Comparison of ENCODE assay signal across 9 mouse cellular contexts in genomic region chr6:71804061-71804829, GRCm38 (mm10). TPM values are rescaled to one million over a fixed set of nuclear protein-coding genes. Genes with fewer than 3 reads are reported as not detected.
DNase-seq lines count a peak whose midpoint lies in the region; ATAC-seq and TF ChIP-seq lines count a peak whose summit lies in the region.
"Had no signal": no experiment of that assay in that cellular context is flagged by ENCODE, and none has a peak within 500 bp of the region (broad histone marks: within the 10 kb centered on the region; RNA-seq: fewer than 3 reads in every experiment).

No protein-coding gene starts in this region.

- H3K27me3 ChIP-seq in embryonic facial prominence, embryonic 15.5 days, result no peaks in the 10 kb centered on the region
- H3K27me3 ChIP-seq in heart, embryonic 12.5 days (replicated peaks), result no peaks in the 10 kb centered on the region
- H3K27me3 ChIP-seq in kidney, embryonic 15.5 days, result no peaks in the 10 kb centered on the region
- H3K27me3 ChIP-seq in stomach, postnatal 0 days (ENCODE audit: control insufficient read depth, insufficient read depth, low read length), result no peaks in the 10 kb centered on the region

- no peak for TF ChIP-seq EP300 in stomach, postnatal 0 days (optimal IDR thresholded peaks at IDR 0.05)

- no peak overlapping the region for H3K4me3 ChIP-seq in bone marrow, adult 2 months (replicated peaks; ENCODE audit: control insufficient read depth, low read depth, low read length)
- no peak overlapping the region for H3K4me3 ChIP-seq in embryonic facial prominence, embryonic 15.5 days (replicated peaks)
- no peak overlapping the region for H3K4me3 ChIP-seq in heart, embryonic 12.5 days
- H3K4me3 ChIP-seq in kidney, embryonic 15.5 days (replicated peaks), result no peak overlapping the region
- no peak overlapping the region for H3K4me3 ChIP-seq in stomach, postnatal 0 days (ENCODE audit: low read depth, low read length)

- no peaks in the 10 kb centered on the region for H3K9me3 ChIP-seq in embryonic facial prominence, embryonic 15.5 days (replicated peaks)
- no peaks in the 10 kb centered on the region for H3K9me3 ChIP-seq in heart, embryonic 12.5 days (replicated peaks)
- H3K9me3 ChIP-seq in kidney, embryonic 15.5 days (replicated peaks), result no peaks in the 10 kb centered on the region
- no peaks in the 10 kb centered on the region for H3K9me3 ChIP-seq in stomach, postnatal 0 days (ENCODE audit: control insufficient read depth, low read length)

- TF ChIP-seq CTCF in bone marrow, adult 2 months (IDR thresholded peaks at IDR 0.05; ENCODE audit: control insufficient read depth, insufficient read depth, low read length), result peak; percentile 94
- peak; percentile 99 for TF ChIP-seq CTCF in stomach, postnatal 0 days (IDR thresholded peaks at IDR 0.05; ENCODE audit: low read depth)

- peak; percentile 78 for ATAC-seq in embryonic facial prominence, embryonic 15.5 days (ENCODE audit: insufficient number of reproducible peaks, low FRiP score, low TSS enrichment, low read depth)
- peak; percentile 69 for ATAC-seq in heart, embryonic 12.5 days (ENCODE audit: insufficient number of reproducible peaks, low FRiP score)
- peak; percentile 90 for ATAC-seq in kidney, embryonic 15.5 days (replicated peaks; ENCODE audit: low FRiP score)
- ATAC-seq in monocyte, adult 5-6 weeks (replicated peaks; ENCODE audit: insufficient number of reproducible peaks, low FRiP score, low TSS enrichment, poor library complexity, severe bottlenecking), result peak; percentile 81
- ATAC-seq in stomach, postnatal 0 days (ENCODE audit: low FRiP score, low TSS enrichment), result peak; percentile 87

- 17% methylated on average over 12 of the region's 12 CpGs for WGBS in bone marrow, adult 2 months
- WGBS in embryonic facial prominence, embryonic 15.5 days, result 22% methylated on average over 12 of the region's 12 CpGs
- WGBS in heart, embryonic 12.5 days, result 10% methylated on average over 12 of the region's 12 CpGs
- WGBS in kidney, embryonic 15.5 days, result 27% methylated on average over 12 of the region's 12 CpGs
- WGBS in stomach, postnatal 0 days, result 25% methylated on average over 12 of the region's 12 CpGs

- H3K27ac ChIP-seq in bone marrow, adult 2 months (ENCODE audit: control insufficient read depth, insufficient read depth, low read depth, low read length, poor library complexity), result no peak overlapping the region
- H3K27ac ChIP-seq in embryonic facial prominence, embryonic 15.5 days (replicated peaks), result no peak overlapping the region
- H3K27ac ChIP-seq in heart, embryonic 12.5 days (ENCODE audit: poor library complexity, severe bottlenecking), result peak overlapping the region; percentile 74
- H3K27ac ChIP-seq in kidney, embryonic 15.5 days, result no peak overlapping the region
- no peak overlapping the region for H3K27ac ChIP-seq in stomach, postnatal 0 days (replicated peaks)
- H3K27ac ChIP-seq: macrophage had no signal

- H3K36me3 ChIP-seq in embryonic facial prominence, embryonic 15.5 days, result no peaks in the 10 kb centered on the region
- H3K36me3 ChIP-seq in heart, embryonic 12.5 days, result peaks cover 5% of the 10 kb centered on the region; the same call in 1 of the 2 replicates
- H3K36me3 ChIP-seq in kidney, embryonic 15.5 days, result no peaks in the 10 kb centered on the region
- no peaks in the 10 kb centered on the region for H3K36me3 ChIP-seq in stomach, postnatal 0 days (ENCODE audit: control insufficient read depth, insufficient read depth, low read length)

- no peak for TF ChIP-seq POLR2A in bone marrow, adult 2 months (IDR thresholded peaks at IDR 0.05; ENCODE audit: borderline replicate concordance, control insufficient read depth, low read depth, low read length)

- H3K4me1 ChIP-seq in bone marrow, adult 2 months (ENCODE audit: control insufficient read depth, insufficient read depth, low read length), result no peaks in the 10 kb centered on the region
- 0 out of 2 replicates have a peak, but pooled peaks cover 3% of the 10 kb centered on the region for H3K4me1 ChIP-seq in embryonic facial prominence, embryonic 15.5 days
- H3K4me1 ChIP-seq in heart, embryonic 12.5 days (replicated peaks), result peaks cover 34% of the 10 kb centered on the region
- peaks cover 3% of the 10 kb centered on the region for H3K4me1 ChIP-seq in kidney, embryonic 15.5 days
- H3K4me1 ChIP-seq in stomach, postnatal 0 days (replicated peaks; ENCODE audit: control insufficient read depth, insufficient read depth), result no peaks in the 10 kb centered on the region

- no peak overlapping the region for H3K4me2 ChIP-seq in embryonic facial prominence, embryonic 15.5 days (replicated peaks)
- H3K4me2 ChIP-seq in heart, embryonic 12.5 days, result peak overlapping the region; percentile 44
- no peak overlapping the region for H3K4me2 ChIP-seq in kidney, embryonic 15.5 days
- H3K4me2 ChIP-seq in stomach, postnatal 0 days (replicated peaks; ENCODE audit: low read depth), result no peak overlapping the region

- DNase-seq in CD8-positive naive resting alpha-beta T cell, adult 2 months (ENCODE audit: low read depth in 2 of 2, low spot score in 2 of 2), result peak; percentile 39 to 45
- peak; percentile 78 for DNase-seq in liver
- DNase-seq in stomach, postnatal 0 days (ENCODE audit: low spot score), result peak; percentile 65

- no peak overlapping the region for H3K9ac ChIP-seq in embryonic facial prominence, embryonic 15.5 days
- H3K9ac ChIP-seq in heart, embryonic 12.5 days, result no peak overlapping the region
- no peak overlapping the region for H3K9ac ChIP-seq in kidney, embryonic 15.5 days
- H3K9ac ChIP-seq in stomach, postnatal 0 days (ENCODE audit: low read length), result no peak overlapping the region

RNA-seq across cellular contexts. Expression of gene Mrpl35, which starts 22.5 kb away (rescaled TPM):
- 28.4 and 29.9 TPM in 2 replicates for polyA plus RNA-seq in bone marrow, adult 2 months (2011; ENCODE audit: insufficient read depth, insufficient read length, low replicate concordance, missing spikeins)
- 59.2 TPM in 2 replicates for polyA plus RNA-seq in embryonic facial prominence, embryonic 15.5 days (2015; fragmentation: Nextera tagmentation; extraction: Ambion mirVana)
- polyA plus RNA-seq in heart, embryonic 12.5 days (2016; fragmentation: Nextera tagmentation; extraction: Ambion mirVana), result 50.0 and 53.5 TPM in 2 replicates
- 63.0 and 72.5 TPM in 2 replicates for polyA plus RNA-seq in kidney, embryonic 15.5 days (2015; fragmentation: Nextera tagmentation; extraction: Ambion mirVana)
- total RNA-seq in monocyte, adult 5-6 weeks (2017), result 9.6 to 29.0 TPM (median 17.5 TPM) in 3 replicates
- polyA plus RNA-seq in stomach, postnatal 0 days (2015; fragmentation: Nextera tagmentation; extraction: Ambion mirVana), result 61.4 and 65.2 TPM in 2 replicates

RNA-seq across cellular contexts. Expression of gene Immt, which starts 26.9 kb away (rescaled TPM):
- polyA plus RNA-seq in bone marrow, adult 2 months (2011; ENCODE audit: insufficient read depth, insufficient read length, low replicate concordance, missing spikeins), result 57.2 and 103 TPM in 2 replicates
- 148 and 149 TPM in 2 replicates for polyA plus RNA-seq in embryonic facial prominence, embryonic 15.5 days (2015; fragmentation: Nextera tagmentation; extraction: Ambion mirVana)
- polyA plus RNA-seq in heart, embryonic 12.5 days (2016; fragmentation: Nextera tagmentation; extraction: Ambion mirVana), result 279 and 297 TPM in 2 replicates
- 217 and 222 TPM in 2 replicates for polyA plus RNA-seq in kidney, embryonic 15.5 days (2015; fragmentation: Nextera tagmentation; extraction: Ambion mirVana)
- total RNA-seq in monocyte, adult 5-6 weeks (2017), result 77.9 to 115 TPM (median 82.7 TPM) in 3 replicates
- 132 and 140 TPM in 2 replicates for polyA plus RNA-seq in stomach, postnatal 0 days (2015; fragmentation: Nextera tagmentation; extraction: Ambion mirVana)
